Mouse (Mus musculus) adrenal gland, adult 8-10 months (tissue): ENCODE data around the gene Ptrhd1. TPM values are rescaled to one million over a fixed set of nuclear protein-coding genes. Genes with fewer than 3 reads are reported as not detected.

ENCODE experiments used
- DNase-seq: peaks from one replicate; pipeline ENCODE4 v3.0.0; 2022
- total RNA-seq, 4 experiments: library from RNA; stranded (reverse); gene quantifications; 2 replicates each; pipeline ENCODE4 v1.2.4; 2022

Gene Ptrhd1
- total RNA-seq, 4 experiments from 2014 or later, result 7.0 to 9.4 (median 8.5) TPM

GRCm38 (mm10) chr12:4245742-4246141 is 11.9 kb downstream of the Ptrhd1 start:
- DNase-seq, result no peak

DNA sequence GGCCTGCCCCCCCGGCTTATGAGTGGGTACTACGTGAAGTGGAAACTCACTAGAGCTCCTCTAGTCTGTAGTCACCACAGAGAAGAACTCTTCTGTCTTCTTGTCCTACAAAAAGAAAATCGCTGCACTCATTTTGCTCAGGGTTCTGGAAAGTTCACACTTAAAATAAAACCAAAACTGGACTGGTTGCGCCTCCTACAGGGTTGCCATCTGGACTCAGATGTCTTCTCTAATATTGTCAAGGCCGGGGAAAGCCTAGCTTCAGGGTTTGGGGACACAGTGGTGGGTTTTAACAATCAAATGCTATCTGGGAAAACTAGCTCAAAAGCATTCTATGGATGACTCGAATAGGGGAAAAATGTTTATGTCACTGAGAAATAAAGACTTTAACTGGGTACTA is 16.0 kb downstream of the Ptrhd1 start:
- no peak for DNase-seq

- DNase-seq, result no peak
These were observed 19.2 kb downstream of the Ptrhd1 start for GRCm38 (mm10) chr12:4252742-4253655.

DNA sequence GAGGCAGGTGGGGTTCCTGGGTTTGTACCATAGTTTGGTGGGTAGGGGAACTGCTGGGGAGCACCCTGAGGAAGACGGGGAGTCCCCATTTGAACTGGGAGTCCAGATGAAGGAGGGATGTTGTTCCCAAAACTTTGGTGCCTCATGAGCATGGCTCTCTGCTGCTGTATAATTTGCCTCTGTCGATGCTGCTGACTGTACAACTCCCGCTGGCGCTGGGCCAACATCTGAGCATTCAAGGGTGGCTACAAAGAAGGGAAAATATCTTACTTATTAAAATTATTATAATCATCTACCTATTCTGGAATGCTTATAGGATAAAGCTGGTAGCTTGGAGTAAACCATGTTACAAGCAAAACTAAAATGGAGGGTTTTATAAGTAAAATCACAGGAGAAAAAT is 33.9 kb downstream of the Ptrhd1 start:
- DNase-seq, result no peak

DNA sequence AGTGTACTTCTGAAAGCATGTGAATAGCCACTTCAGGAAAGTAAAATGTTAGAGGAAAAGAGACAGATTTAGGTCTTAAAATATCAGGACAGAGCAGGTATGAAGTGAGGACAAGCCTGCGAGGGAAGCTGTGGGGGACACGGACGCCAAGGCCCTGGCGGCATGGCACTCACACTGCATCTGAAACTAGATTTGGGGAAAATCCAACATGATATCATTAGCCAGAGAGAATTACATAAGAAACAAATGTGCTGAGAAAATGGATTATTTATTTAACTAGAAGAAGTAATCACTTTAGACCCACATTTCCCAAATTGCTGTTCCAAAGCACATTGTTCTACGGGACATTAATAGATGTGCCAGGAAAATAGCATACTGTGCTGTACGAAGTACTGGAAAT is 37.3 kb downstream of the Ptrhd1 start:
- DNase-seq, result no peak

DNA sequence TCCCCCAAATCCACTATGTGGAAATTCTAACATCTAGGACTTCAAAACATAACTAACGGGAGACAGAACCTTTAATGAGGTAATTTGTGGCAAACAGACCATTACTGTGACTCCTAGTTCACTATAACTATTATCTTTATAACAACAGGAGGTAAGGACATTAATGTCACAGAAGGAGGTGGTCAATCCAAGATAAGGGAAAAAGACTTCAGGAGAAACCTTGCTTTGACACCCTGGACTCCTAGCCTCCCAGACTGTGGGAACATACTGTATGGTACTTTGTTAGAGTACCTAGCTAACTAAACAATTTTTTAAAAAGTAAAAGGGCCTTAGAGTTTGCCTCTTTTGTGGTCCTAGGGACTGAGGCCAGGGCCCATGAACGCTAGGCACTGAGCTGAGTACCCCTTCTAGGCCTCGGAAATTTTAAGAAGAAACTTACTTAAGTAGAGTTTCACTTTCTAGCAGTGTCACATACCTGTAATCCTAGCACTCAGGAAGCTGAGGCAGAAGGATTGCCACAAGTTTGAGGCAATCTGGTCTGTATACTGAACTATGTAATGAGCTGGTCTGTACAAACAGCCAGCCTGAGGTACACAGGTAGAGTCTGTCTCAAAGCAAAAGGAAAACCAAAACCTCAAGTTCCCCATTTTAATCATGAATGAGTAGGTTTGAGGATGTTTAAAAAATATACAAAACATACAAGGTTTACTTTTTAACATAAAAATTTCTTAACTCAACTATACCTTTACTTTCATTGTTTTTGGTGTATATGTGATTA is 45.3 kb downstream of the Ptrhd1 start:
- no peak for DNase-seq

DNA sequence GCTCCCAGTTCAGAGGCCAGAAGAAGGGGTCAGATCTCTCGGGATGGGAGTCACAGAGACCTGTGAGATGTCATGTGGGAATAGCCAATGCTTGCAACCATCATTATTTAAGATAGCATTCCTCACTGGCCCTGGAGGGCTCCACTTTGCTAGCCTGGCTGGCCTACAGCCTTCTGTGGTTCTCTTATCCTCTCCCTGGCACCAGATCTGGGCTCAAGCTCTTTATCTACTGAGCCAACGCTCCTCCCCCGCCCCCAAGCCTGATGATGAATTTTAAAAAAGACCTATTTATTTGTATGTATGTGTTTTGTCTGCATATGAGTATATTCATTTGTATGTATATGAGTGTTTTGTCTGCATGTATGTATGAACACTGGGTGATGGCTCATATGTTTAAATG is 46.1 kb downstream of the Ptrhd1 start:
- DNase-seq, result no peak

DNA sequence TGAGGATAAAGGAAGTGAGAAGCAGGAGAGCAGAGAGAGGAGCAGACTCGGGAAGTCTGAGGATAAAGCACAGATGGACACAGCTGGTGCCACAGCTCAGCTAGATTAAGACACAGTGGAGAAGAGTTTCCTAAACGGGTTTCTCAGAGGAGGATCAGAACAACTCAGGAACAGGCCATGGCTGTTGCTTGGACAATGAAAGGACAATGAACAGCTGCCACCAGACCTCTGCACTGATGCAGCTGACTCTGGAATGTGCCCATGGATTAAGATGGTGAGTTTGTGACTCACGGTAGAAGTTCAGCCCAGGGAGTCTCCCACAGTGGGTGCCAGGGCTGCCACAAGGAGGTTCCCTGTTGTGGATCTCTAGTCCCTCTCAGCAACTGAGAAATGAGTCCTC is 51.4 kb downstream of the Ptrhd1 start:
- DNase-seq, result no peak

Other genes starting within 250 kb of the Ptrhd1 start
- gene Efr3b, start 195.1 kb upstream of the Ptrhd1 start, total RNA-seq, result 1 to 10 TPM; 2.1 to 4.9 (median 3.8) TPM
- 1 to 10 TPM; 5.2 to 7.1 (median 6.6) TPM for gene Dnajc27, start 151.4 kb upstream of the Ptrhd1 start, total RNA-seq
- gene Adcy3, start 100.9 kb upstream of the Ptrhd1 start, total RNA-seq, result 10 to 100 TPM; 40.5 to 52.1 (median 41.5) TPM
- gene Cenpo, start 267 bp downstream of the Ptrhd1 start, total RNA-seq, result 10 to 100 TPM in 3 of 4 experiments, 1 to 10 TPM in 1; 8.3 to 15.3 (median 12.2) TPM
- 10 to 100 TPM; 33.7 to 62.3 (median 46.2) TPM for gene Ncoa1, start 243.2 kb downstream of the Ptrhd1 start, total RNA-seq